Mouse (Mus musculus): ENCODE measurements around the gene Tbk1.
A peak's percentile ranks its signal among the peaks of the same experiment; 100 is the strongest.

Tbk1 gene

GRCm38 (mm10) chr10:121596580-121596979 is 10.0 kb upstream of the Tbk1 start:
- ATAC-seq (ENCODE audit: insufficient number of reproducible peaks, low FRiP score, low TSS enrichment): no peak

GRCm38 (mm10) chr10:121591106-121591505 is 4.5 kb upstream of the Tbk1 start:
- ATAC-seq (ENCODE audit: insufficient number of reproducible peaks, low FRiP score, low TSS enrichment): no peak

- no peak for ATAC-seq (ENCODE audit: insufficient number of reproducible peaks, low FRiP score, low TSS enrichment)
Observed at GRCm38 (mm10) chr10:121587371-121587840, 819 bp upstream of the Tbk1 start.

GRCm38 (mm10) chr10:121585791-121586642 is 570 bp downstream of the Tbk1 start:
- peak; percentile 32; the same call in 1 of the 2 replicates for ATAC-seq (ENCODE audit: insufficient number of reproducible peaks, low FRiP score, low TSS enrichment)

- ATAC-seq (ENCODE audit: insufficient number of reproducible peaks, low FRiP score, low TSS enrichment): no peak
Observed at GRCm38 (mm10) chr10:121585056-121585790, 1.4 kb downstream of the Tbk1 start.

GRCm38 (mm10) chr10:121584033-121584432 is 2.6 kb downstream of the Tbk1 start:
- ATAC-seq (ENCODE audit: insufficient number of reproducible peaks, low FRiP score, low TSS enrichment): no peak

- ATAC-seq (ENCODE audit: insufficient number of reproducible peaks, low FRiP score, low TSS enrichment): no peak
Observed at GRCm38 (mm10) chr10:121583016-121583415, 3.6 kb downstream of the Tbk1 start.

GRCm38 (mm10) chr10:121582287-121582686 is 4.3 kb downstream of the Tbk1 start:
- no peak for ATAC-seq (ENCODE audit: insufficient number of reproducible peaks, low FRiP score, low TSS enrichment)

GRCm38 (mm10) chr10:121581405-121581804 is 5.2 kb downstream of the Tbk1 start:
- no peak for ATAC-seq (ENCODE audit: insufficient number of reproducible peaks, low FRiP score, low TSS enrichment)

- ATAC-seq (ENCODE audit: insufficient number of reproducible peaks, low FRiP score, low TSS enrichment): no peak
Observed at GRCm38 (mm10) chr10:121580381-121580780, 6.2 kb downstream of the Tbk1 start.

- no peak for ATAC-seq (ENCODE audit: insufficient number of reproducible peaks, low FRiP score, low TSS enrichment)
Observed at GRCm38 (mm10) chr10:121576372-121576771, 10.2 kb downstream of the Tbk1 start.

GRCm38 (mm10) chr10:121571511-121572147 is 15.0 kb downstream of the Tbk1 start:
- no peak for ATAC-seq (ENCODE audit: insufficient number of reproducible peaks, low FRiP score, low TSS enrichment)

GRCm38 (mm10) chr10:121571031-121571430 is 15.6 kb downstream of the Tbk1 start:
- no peak for ATAC-seq (ENCODE audit: insufficient number of reproducible peaks, low FRiP score, low TSS enrichment)

GRCm38 (mm10) chr10:121569796-121570195 is 16.8 kb downstream of the Tbk1 start:
- no peak for ATAC-seq (ENCODE audit: insufficient number of reproducible peaks, low FRiP score, low TSS enrichment)

- no peak for ATAC-seq (ENCODE audit: insufficient number of reproducible peaks, low FRiP score, low TSS enrichment)
Observed at GRCm38 (mm10) chr10:121569001-121569589, 17.5 kb downstream of the Tbk1 start.

- ATAC-seq (ENCODE audit: insufficient number of reproducible peaks, low FRiP score, low TSS enrichment): no peak
Observed at GRCm38 (mm10) chr10:121568534-121568933, 18.1 kb downstream of the Tbk1 start.

GRCm38 (mm10) chr10:121568026-121568425 is 18.6 kb downstream of the Tbk1 start:
- ATAC-seq (ENCODE audit: insufficient number of reproducible peaks, low FRiP score, low TSS enrichment): no peak

- ATAC-seq (ENCODE audit: insufficient number of reproducible peaks, low FRiP score, low TSS enrichment): no peak
Observed at GRCm38 (mm10) chr10:121564447-121564846, 22.1 kb downstream of the Tbk1 start.

GRCm38 (mm10) chr10:121558231-121558630 is 28.4 kb downstream of the Tbk1 start:
- ATAC-seq (ENCODE audit: insufficient number of reproducible peaks, low FRiP score, low TSS enrichment): no peak

- no peak for ATAC-seq (ENCODE audit: insufficient number of reproducible peaks, low FRiP score, low TSS enrichment)
Observed at GRCm38 (mm10) chr10:121556263-121556662, 30.3 kb downstream of the Tbk1 start.
